Mouse (Mus musculus): ENCODE results near the gene Ccdc30.

Ccdc30 gene

GRCm38 (mm10) chr4:119412791-119413190, 2.5 kb downstream of the Ccdc30 start:
- DNase-seq = peak; percentile 46 to 54

GRCm38 (mm10) chr4:119411877-119412650, 3.3 kb downstream of the Ccdc30 start:
- no peak for DNase-seq

- DNase-seq = no peak
Observed at GRCm38 (mm10) chr4:119403431-119403830, 11.9 kb downstream of the Ccdc30 start.

GRCm38 (mm10) chr4:119400896-119401295, 14.4 kb downstream of the Ccdc30 start:
- no peak for DNase-seq

DNA sequence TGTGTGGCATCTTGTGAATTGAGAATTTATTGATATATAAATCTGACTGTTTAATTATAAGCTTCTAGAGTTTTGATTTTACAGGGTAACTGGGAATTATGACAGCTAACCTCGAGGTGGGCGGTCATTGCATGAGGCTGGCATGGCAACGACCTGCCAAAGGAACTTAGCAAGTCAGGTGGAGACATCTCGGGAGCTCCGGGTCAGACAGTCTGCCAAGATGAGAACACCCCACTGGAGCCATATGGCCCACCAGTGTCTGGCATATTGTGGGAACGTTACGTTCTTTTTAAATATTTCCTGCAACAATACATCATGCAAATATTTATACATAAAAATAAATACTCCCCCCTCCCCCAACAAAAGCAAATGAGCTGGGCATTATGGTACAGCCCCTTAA, 16.6 kb downstream of the Ccdc30 start:
- DNase-seq = peak; percentile 79 to 82

GRCm38 (mm10) chr4:119390369-119390768, 25.0 kb downstream of the Ccdc30 start:
- DNase-seq = peak; percentile 26 to 50

GRCm38 (mm10) chr4:119389184-119389583, 26.1 kb downstream of the Ccdc30 start:
- no peak for DNase-seq

DNA sequence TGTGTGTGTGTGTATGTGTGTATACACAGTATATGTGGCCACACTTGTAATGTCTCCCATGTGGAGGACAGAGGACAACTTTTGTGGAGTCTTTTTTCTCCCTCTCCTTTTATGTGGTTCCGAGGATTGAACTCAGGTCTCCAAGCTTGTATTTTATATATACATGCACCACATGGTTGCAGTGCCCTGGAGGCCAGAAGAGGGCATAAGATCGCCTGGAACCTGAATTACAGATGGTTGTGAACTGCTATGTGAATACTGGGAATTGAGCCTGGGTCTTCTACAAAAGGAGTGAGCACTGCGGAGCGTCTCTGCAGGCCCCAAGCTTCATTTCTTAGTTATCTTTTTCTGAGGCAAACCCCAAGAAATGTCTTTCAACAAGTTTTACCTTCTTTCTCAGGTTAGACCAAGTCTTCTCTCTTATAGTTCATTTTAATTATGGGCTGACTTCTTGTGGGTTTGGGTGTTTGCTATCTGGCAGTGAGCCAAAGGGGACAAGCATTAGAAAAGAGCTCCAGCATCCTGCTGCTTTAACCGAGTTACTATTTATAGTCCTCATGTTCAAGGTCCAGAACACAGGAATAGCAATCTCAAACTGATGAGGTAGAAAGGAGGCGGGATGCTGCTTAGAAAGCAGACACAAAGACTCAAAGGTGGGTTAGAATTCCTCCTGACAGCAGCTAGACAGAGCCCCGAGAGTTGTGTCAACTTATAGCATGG, 33.7 kb downstream of the Ccdc30 start:
- peak; percentile 25 to 33 for DNase-seq

DNA sequence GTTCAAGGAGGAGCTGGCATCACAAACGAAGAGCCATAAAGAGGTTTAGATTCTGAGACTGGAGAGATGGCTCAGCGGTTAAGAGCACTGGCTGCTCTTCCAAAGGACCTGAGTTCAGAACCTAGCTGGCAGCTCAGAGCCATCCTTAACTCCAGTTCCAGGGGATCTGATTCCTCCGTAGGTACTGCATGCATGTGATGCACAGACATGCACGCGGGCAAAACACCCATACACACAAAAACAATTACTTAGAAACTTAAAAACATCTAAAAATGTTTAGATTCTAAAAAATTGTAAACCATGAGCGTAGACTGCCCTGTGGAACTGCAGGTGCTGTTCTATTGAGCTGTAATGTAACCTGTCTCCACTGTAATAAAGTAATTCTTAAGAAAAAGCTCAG, 45.9 kb downstream of the Ccdc30 start:
- no peak for DNase-seq

- no peak for DNase-seq
Observed at GRCm38 (mm10) chr4:119366758-119367526, 48.4 kb downstream of the Ccdc30 start.

GRCm38 (mm10) chr4:119362231-119362630, 53.1 kb downstream of the Ccdc30 start:
- no peak for DNase-seq

DNA sequence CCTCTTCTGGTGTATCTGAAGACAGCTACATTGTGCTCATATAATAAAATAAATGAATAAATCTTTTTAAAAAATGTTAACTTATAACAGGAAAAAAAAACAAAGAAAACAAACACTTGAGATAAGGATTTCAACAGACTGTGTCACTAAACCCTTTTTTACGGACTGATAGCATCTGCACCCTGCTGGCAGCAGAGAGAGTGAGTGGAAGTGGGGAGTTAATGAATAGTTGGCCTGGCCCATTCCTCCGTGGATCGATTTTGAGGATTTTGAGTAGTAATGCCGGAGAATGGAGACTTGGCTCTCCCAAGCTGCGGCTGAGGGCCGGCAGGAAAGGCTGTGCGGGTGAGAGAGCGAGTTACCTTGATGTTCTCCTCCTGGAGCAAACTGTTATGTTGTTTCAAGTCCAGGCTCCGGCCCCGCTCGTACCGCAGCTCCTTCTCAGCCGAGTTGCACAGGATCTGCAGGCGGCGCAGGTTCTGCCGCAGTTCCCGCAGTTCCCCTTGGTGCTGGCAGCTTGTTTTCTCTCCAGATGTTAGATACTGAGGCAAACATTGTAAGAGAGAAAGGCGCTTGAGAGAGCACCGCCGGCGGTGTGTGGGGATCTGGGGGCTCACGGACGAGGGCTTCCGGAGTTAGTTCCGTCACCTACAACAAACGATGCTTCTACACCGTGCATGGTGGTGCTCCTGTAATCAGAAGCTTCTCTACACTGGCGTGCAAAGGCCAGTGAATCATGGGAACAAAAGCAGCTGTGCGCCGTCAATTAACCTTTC, 55.9 kb downstream of the Ccdc30 start:
- no peak for DNase-seq

GRCm38 (mm10) chr4:119345508-119345907, 69.8 kb downstream of the Ccdc30 start:
- no peak for DNase-seq

GRCm38 (mm10) chr4:119338861-119339361, 76.4 kb downstream of the Ccdc30 start:
- DNase-seq = peak; percentile 74 to 85

DNA sequence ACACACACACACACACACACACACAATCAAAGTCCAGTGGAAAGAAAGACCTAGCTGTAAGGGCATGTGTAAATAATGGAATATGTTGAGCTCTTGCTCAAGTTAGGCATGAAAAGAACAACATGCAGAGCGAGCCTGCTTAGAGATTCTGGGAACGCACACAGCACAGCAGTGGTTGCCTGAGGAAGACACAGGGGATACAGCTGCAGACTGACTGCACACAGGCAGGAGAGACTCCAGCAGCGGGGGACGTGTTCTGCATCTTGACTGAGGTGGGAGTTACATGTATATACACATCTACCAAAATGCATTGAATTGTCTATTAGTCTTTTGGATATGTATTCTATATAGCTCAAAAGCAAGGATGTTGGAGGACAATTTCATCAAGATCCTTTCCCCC, 76.9 kb downstream of the Ccdc30 start:
- no peak for DNase-seq

DNA sequence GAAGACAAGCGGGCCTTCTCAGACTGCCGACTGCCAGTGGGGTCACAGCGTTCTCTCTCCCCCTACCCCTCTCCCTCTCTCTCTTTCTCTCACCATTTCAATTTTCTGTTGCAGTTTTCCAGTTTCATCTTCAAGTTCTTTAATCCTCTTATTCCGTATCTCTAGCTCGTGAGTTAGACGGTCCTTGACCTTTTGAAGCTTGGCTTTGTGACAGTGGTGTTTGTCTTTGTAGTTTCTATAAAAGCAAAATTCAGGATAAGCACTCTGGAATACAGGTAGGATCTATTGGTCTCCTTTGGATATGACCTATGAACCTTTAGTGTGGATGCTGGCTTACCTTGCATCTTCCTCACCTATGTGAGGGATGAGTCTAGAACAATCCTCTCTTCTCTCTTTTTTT, 81.8 kb downstream of the Ccdc30 start:
- DNase-seq = no peak

DNA sequence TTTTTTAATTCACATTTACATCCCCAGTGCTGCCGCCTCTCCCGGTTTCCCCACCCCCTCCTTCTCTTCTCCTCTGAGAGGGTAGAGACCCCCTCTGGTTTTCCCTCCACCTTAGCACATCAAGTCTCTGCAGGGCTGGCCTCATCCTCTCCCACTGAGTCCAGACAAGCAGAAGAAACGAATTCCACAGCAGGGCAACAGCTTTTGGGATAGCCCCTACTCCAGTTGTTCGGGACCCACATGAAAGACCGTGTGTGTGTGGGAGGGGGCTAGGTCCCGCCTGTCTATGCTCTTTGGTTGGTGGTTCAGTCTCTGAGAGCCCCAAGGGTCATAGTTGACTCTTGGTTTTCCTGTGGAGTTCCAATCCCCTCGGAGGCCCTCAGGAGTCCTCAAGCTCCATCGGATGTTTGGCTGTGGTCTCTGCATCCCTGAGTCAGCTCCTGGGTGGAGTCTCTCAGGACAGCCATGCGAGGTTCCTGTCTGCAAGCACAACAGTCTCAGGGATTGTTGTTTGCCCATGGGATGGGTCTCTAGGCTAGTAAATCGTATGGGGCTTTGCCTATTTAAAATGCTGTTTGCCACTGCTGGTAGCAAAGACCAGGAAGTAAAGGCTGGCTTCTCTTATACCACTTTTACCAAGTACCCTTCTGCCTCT, 94.3 kb downstream of the Ccdc30 start:
- peak; percentile 25 to 44 for DNase-seq

DNA sequence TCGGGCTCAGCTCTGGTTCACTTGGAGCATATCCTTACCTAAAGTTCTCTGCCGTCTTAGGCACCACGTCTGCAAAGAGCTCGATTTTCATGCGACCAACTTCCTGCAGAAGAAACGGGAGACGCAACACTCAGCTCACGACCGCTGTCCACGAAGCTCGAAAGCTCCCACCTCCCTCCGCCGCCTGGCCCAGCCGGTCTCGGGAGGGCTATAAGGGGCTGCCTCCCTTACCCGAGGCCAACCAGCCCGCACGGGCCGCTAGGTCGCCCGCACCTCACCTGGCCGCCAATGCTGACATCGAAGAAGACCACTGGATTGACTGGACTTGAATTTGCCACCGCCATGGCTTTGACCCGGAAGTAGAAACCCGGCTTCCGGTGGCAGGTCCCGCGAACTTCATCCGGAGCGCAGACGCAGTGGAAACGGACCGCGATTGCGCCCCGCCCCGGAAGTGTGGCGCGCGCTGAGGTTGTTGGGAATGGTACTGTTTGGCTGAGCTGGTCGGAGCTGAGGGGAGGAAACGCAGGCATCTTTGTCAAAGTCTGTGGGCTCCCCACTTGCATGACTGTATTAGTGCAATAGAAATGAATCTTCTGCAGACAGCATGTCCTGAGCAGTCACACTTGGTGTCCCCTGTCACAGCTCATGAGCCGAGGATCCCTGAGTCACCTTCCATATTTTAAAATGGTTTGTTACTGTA, 95.0 kb downstream of the Ccdc30 start, which contains the start of gene Ppih:
TSS of gene Ppih (minus strand) at position 416 of the 700 bp plus-strand sequence.
- peak; percentile 97 for DNase-seq

- DNase-seq = no peak
Observed at GRCm38 (mm10) chr4:119313756-119314155, 101.6 kb downstream of the Ccdc30 start.

DNA sequence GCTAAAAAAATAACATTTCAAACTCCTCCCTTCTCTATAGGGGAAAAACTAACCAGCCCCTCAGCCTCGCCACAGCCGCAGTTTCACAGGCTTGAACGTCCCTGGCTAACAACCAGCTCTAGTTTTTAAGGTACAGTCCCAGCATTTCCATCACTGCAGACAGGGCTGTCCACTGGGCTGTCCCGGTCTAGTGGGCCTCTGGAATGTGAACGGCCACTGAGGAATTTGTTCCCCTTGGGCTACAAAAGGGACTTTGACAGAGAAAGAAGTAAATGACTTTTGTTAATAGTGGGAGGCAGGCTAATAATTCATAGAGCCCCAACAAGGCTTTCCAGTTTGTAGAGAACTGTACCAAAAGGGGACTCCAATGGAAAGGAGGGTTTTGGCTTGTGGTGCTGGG, 109.9 kb downstream of the Ccdc30 start:
- DNase-seq = no peak

GRCm38 (mm10) chr4:119303291-119303690, 112.0 kb downstream of the Ccdc30 start:
- DNase-seq = no peak

Measured in cerebellum, postnatal 14 days (tissue).